Mouse (Mus musculus) C2C12 (cell line): ENCODE measurements around the gene Gsg1.

ENCODE experiments used
- CTCF ChIP-seq: IDR thresholded peaks from one replicate; pipeline ENCODE4 v1.5.1; 2011; ENCODE audit not compliant: control insufficient read depth, insufficient read depth, insufficient read length
- FOSL1 ChIP-seq: IDR thresholded peaks from one replicate; pipeline ENCODE4 v1.8.0; 2011; ENCODE audit warnings: mild to moderate bottlenecking, low read length; ENCODE audit not compliant: poor library complexity, insufficient read depth, severe bottlenecking
- MYOG ChIP-seq: IDR thresholded peaks from one replicate; pipeline ENCODE4 v1.6.1; 2011; ENCODE audit not compliant: control insufficient read depth, insufficient read length; ENCODE audit errors: extremely low read depth

DNA sequence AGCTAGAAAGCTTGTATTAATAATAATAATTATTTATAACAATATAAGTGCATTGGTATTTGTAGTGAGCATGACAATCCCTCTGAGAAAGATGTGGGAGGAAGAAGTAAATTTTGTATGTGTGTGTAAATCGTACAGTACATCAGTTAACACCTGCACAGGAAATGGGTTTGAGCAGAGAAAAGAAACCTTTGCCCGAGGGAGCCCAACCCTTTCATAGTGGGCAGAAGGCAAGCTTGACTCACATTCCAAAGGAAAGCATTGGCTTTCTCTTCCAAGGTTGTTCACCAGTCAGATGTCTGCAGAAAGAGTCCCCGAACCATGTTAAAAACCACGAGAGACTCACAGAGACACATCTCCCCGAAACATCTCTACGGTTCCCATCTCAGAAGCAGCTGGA lies 18.9 kb upstream of the Gsg1 start:
- TF ChIP-seq CTCF (no peak), FOSL1 (no peak), MYOG (no peak)
